Mouse (Mus musculus): Measurements from ENCODE around the gene Ddx54. TPM values are rescaled to one million over a fixed set of nuclear protein-coding genes. Genes with fewer than 3 reads are reported as not detected.

Gene Ddx54
- polyA plus RNA-seq, 1 experiment from 2014 or later: 37.2 TPM

DNA sequence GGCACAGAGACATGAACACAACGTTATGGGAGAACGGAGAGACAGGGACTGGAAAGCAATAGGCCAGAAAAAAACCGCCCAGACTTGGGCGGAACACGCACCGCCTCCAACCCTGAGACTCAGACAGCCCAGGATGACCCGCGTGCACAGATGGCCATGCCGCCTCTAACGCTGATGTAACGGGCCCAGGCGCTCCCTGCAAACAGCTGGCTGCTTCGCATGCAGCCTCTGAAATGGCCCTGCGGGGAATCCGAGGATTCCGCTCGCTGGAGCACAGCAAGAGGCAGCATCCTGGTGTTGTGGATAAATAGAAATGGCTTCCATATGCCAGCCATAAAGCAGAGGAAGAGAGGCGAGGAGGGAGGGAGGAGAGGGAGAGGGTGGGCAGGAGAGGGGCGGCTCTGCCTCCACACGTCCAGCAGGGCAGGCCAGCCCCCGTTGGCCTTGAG, 45.3 kb upstream of the Ddx54 start:
- Histone ChIP-seq H3K9me3 (ENCODE audit: low read depth, low read length) (no peaks in the 10 kb centered on the region), H3K27me3 (ENCODE audit: insufficient read depth, low read length) (no peaks in the 10 kb centered on the region), H3K27ac (ENCODE audit: low read depth) (peak overlapping the region; percentile 82), H3K4me2 (0 out of 2 replicates have a peak overlapping the region, but pooled peaks have one; percentile 16), H3K4me1 (ENCODE audit: insufficient read depth) (peaks cover 80% of the 10 kb centered on the region), H3K4me3 (ENCODE audit: low read depth, low read length) (no peak overlapping the region), H3K9ac (no peak overlapping the region), H3K36me3 (ENCODE audit: insufficient read depth) (no peaks in the 10 kb centered on the region; the same call in 1 of the 2 replicates)
- ATAC-seq (ENCODE audit: insufficient read depth): peak; percentile 38; the same call in 1 of the 2 replicates
- TF ChIP-seq CTCF (IDR thresholded peaks at IDR 0.05; ENCODE audit: low read depth): no peak
- DNase-seq: peak; percentile 83
- 27% methylated on average over 21 of the region's 21 CpGs for WGBS

DNA sequence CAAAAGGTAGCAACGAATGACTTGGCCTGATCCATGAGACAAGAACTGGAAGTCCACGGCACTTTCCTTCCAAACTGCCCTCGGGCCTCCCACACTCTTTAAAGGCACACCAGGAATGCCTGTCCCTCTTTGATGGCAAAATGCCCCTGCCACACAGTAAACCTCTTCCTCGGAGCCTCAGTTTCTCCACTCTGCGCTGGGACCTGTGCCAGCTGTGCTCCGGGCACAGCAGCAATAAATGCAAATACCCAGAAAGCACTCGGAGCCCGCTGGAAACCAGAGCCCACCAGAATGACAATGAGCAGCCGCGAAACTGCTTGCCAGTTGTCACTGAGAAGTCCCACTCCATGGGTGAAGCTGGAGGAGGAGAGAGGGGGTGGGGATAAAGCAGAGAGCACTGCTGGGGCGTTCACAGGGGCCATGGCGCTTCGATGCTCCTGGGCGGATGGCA, 44.8 kb upstream of the Ddx54 start:
- Histone ChIP-seq H3K4me1 (ENCODE audit: insufficient read depth) (peaks cover 78% of the 10 kb centered on the region), H3K36me3 (ENCODE audit: insufficient read depth) (no peaks in the 10 kb centered on the region; the same call in 1 of the 2 replicates), H3K9me3 (ENCODE audit: low read depth, low read length) (no peaks in the 10 kb centered on the region), H3K4me3 (ENCODE audit: low read depth, low read length) (no peak overlapping the region), H3K27ac (ENCODE audit: low read depth) (peak overlapping the region; percentile 82), H3K27me3 (ENCODE audit: insufficient read depth, low read length) (no peaks in the 10 kb centered on the region), H3K9ac (no peak overlapping the region), H3K4me2 (no peak overlapping the region)
- peak; percentile 19 for DNase-seq
- 61% methylated on average over 14 of the region's 14 CpGs for WGBS
- no peak for ATAC-seq (ENCODE audit: insufficient read depth)
- no peak for TF ChIP-seq CTCF (IDR thresholded peaks at IDR 0.05; ENCODE audit: low read depth)

DNA sequence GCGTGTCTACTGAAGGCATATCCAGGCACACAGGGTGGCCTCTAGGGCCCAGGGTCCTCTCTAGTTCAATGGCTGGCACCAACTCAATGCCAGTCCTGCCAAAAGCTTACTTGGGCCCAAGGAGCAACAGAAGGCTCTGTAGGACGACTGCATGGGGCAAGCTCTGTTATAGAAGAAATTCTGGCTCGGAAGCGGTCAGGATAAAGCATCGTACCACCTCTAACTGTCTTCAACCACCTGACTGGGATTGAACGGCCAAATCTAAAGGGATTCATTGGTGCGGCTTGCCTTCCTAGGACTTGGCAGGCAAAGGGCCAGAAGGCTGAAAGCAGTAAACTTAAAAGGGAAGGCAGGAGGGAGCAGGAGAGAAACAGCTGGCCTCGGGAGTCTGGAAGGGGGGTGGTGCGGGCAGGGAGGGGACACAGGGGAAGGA, 44.2 kb upstream of the Ddx54 start:
- no peaks in the 10 kb centered on the region; the same call in 1 of the 2 replicates for H3K36me3 ChIP-seq (ENCODE audit: insufficient read depth)
- ATAC-seq (ENCODE audit: insufficient read depth) (no peak), DNase-seq (peak; percentile 53)
- no peak for TF ChIP-seq CTCF (IDR thresholded peaks at IDR 0.05; ENCODE audit: low read depth)
- WGBS: 54% methylated on average over 9 of the region's 9 CpGs
- no peak overlapping the region for H3K4me3 ChIP-seq (ENCODE audit: low read depth, low read length)
- peak overlapping the region; percentile 82; the same call in 1 of the 2 replicates for H3K27ac ChIP-seq (ENCODE audit: low read depth)
- no peaks in the 10 kb centered on the region for H3K27me3 ChIP-seq (ENCODE audit: insufficient read depth, low read length)
- no peak overlapping the region for H3K9ac ChIP-seq
- no peaks in the 10 kb centered on the region for H3K9me3 ChIP-seq (ENCODE audit: low read depth, low read length)
- no peak overlapping the region for H3K4me2 ChIP-seq
- peaks cover 72% of the 10 kb centered on the region for H3K4me1 ChIP-seq (ENCODE audit: insufficient read depth)

DNA sequence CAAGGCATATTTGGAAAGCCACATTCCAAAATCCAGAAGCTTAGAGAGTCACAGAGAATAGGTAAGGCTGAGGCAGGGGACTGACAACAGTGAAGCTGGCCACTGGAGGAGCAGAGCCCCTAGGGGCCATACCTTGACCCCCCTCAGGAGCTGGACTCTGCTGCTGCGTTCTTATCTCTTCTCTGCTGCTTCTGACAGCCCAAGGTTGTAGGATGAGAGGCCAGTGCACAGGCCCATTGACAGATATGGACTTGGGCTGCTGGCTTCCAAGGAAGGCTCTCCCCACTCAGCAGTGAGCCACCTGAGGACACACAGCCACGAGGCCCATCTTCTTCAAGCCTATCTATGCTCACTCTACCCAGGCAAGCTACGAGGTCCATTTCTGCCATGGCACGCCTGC, 43.6 kb upstream of the Ddx54 start:
- no peaks in the 10 kb centered on the region; the same call in 1 of the 2 replicates for H3K36me3 ChIP-seq (ENCODE audit: insufficient read depth)
- ATAC-seq (ENCODE audit: insufficient read depth): no peak
- H3K9ac ChIP-seq: no peak overlapping the region
- H3K27me3 ChIP-seq (ENCODE audit: insufficient read depth, low read length): no peaks in the 10 kb centered on the region
- TF ChIP-seq CTCF (IDR thresholded peaks at IDR 0.05; ENCODE audit: low read depth): no peak
- H3K4me2 ChIP-seq: no peak overlapping the region
- peaks cover 66% of the 10 kb centered on the region for H3K4me1 ChIP-seq (ENCODE audit: insufficient read depth)
- 63% methylated on average over 4 of the region's 4 CpGs for WGBS
- DNase-seq: no peak
- no peaks in the 10 kb centered on the region for H3K9me3 ChIP-seq (ENCODE audit: low read depth, low read length)
- no peak overlapping the region for H3K4me3 ChIP-seq (ENCODE audit: low read depth, low read length)
- peak overlapping the region; percentile 15; the same call in 1 of the 2 replicates for H3K27ac ChIP-seq (ENCODE audit: low read depth)

DNA sequence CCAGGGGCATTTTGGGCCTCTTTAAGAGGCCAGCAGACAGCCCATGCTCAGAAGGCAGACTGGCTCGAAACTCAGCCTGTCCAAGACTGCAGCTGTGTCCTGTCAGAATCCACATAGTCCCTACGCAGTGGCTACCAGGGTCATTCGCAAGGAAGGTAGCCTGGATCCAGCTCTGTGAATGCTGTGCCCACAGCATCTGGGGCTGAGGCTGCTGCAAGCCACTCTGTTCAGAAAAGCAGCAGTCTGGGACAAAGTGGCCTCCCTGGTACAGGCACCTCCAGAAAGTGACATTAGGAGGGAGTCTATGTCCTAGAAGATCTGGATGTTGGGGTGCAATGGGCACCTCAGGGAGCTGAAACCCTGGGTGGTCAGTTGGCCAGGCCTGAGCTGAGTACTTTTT, 42.7 kb upstream of the Ddx54 start:
- Histone ChIP-seq H3K9me3 (ENCODE audit: low read depth, low read length) (no peaks in the 10 kb centered on the region), H3K27ac (ENCODE audit: low read depth) (0 out of 2 replicates have a peak overlapping the region, but pooled peaks have one; percentile 3), H3K4me1 (ENCODE audit: insufficient read depth) (peaks cover 60% of the 10 kb centered on the region)

DNA sequence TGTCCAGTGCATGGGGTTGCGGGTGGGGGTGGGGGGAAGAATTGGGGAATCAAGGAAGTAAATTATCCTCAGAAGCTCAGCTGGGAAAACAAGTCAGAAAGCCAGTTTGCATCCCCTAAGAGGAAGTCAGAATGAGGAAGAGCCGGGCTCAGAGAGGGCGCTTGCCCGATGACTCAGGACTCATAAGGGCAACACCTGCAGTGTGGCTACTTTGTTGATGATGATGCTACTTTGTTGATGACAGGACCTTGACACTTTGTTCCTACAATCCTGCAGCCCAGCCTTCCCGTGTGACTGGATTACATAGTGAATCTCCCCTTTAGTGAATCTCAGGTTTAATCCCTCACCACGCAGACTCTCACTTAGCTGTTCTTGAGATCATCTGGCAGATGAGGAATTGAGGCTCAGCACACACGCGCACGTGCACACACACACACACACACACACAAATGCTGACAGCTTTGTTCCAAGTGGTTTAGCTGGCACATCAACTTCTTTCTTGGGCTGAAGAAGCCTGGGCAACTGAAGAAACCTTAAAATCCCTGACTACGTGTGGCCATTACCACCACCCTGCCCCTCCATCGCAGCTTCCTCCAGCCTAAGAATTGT, 42.1 kb upstream of the Ddx54 start:
- Histone ChIP-seq H3K9ac (no peak overlapping the region), H3K4me1 (ENCODE audit: insufficient read depth) (peaks cover 54% of the 10 kb centered on the region), H3K27me3 (ENCODE audit: insufficient read depth, low read length) (no peaks in the 10 kb centered on the region), H3K27ac (ENCODE audit: low read depth) (peak overlapping the region; percentile 80), H3K36me3 (ENCODE audit: insufficient read depth) (peaks cover 8% of the 10 kb centered on the region; the same call in 1 of the 2 replicates), H3K9me3 (ENCODE audit: low read depth, low read length) (no peaks in the 10 kb centered on the region), H3K4me3 (ENCODE audit: low read depth, low read length) (no peak overlapping the region), H3K4me2 (no peak overlapping the region)
- ATAC-seq (ENCODE audit: insufficient read depth) (no peak), DNase-seq (no peak)
- 70% methylated on average over 11 of the region's 11 CpGs for WGBS
- no peak for TF ChIP-seq CTCF (IDR thresholded peaks at IDR 0.05; ENCODE audit: low read depth)

More for the DNA sequence above, 42.7 kb upstream of the Ddx54 start:
- ATAC-seq (ENCODE audit: insufficient read depth): no peak
- Histone ChIP-seq H3K9ac (no peak overlapping the region), H3K27me3 (ENCODE audit: insufficient read depth, low read length) (no peaks in the 10 kb centered on the region), H3K4me3 (ENCODE audit: low read depth, low read length) (no peak overlapping the region), H3K4me2 (no peak overlapping the region), H3K36me3 (ENCODE audit: insufficient read depth) (peaks cover 7% of the 10 kb centered on the region; the same call in 1 of the 2 replicates)
- WGBS: 54% methylated on average over 3 of the region's 3 CpGs
- DNase-seq: peak; percentile 57
- no peak for TF ChIP-seq CTCF (IDR thresholded peaks at IDR 0.05; ENCODE audit: low read depth)

DNA sequence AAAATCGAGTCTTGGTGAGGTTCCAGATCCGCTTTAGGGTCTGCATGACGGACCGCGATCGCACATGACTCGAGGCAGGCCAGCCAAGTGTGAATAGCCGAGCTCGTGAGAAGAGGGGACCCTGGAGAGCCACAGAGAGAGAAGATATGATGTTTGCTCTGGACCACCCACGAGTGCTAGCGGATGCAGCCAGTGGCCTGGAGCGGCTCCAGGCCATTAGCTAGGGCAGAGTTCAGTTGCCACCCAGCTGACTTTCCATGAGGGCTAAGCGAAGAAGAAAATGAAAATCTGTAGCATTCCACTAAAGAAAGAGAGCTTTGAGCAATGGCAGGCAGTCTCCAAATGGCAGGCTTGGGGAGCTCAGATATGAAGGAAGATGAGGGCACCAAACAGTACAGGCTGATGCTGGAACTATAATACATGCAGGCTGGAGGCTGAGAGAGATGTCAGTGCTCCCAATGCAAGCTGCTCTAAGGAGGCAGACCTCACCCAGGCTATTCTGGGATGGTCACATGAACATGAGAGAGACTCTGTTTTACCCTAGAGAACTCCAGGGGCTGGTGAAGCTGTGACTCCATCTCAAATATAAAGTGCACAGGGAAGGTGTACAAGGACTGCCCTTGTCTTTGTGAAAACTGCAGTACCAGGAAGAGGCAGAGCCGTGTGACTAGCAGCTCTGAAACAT, 41.3 kb upstream of the Ddx54 start:
- Histone ChIP-seq H3K27ac (ENCODE audit: low read depth) (peak overlapping the region; percentile 80), H3K27me3 (ENCODE audit: insufficient read depth, low read length) (no peaks in the 10 kb centered on the region), H3K9ac (no peak overlapping the region), H3K4me3 (ENCODE audit: low read depth, low read length) (no peak overlapping the region), H3K36me3 (ENCODE audit: insufficient read depth) (peaks cover 8% of the 10 kb centered on the region; the same call in 1 of the 2 replicates), H3K4me2 (no peak overlapping the region), H3K4me1 (ENCODE audit: insufficient read depth) (peaks cover 47% of the 10 kb centered on the region), H3K9me3 (ENCODE audit: low read depth, low read length) (no peaks in the 10 kb centered on the region)
- peak; percentile 88 for DNase-seq
- WGBS: 35% methylated on average over 14 of the region's 14 CpGs
- TF ChIP-seq CTCF (IDR thresholded peaks at IDR 0.05; ENCODE audit: low read depth): no peak
- ATAC-seq (ENCODE audit: insufficient read depth): peak; percentile 59

All from lung, embryonic 14.5 days (tissue).